Mouse (Mus musculus) lung, embryonic 16.5 days (tissue): ENCODE data around the gene Hcrtr1. TPM values are rescaled to one million over a fixed set of nuclear protein-coding genes. Genes with fewer than 3 reads are reported as not detected.

Source experiments
- ATAC-seq: fragments of 200-750 bp; cut with Nextera tagmentation; 2 replicates; pipeline ENCODE4 v1.8.0; 2017; ENCODE audit warnings: low read depth, mild to moderate bottlenecking, moderate library complexity
- H3K27ac ChIP-seq: fragments of 300-500 bp; sonication (generic); 2 replicates; pipeline ENCODE4 v1.5.1; 2014; ENCODE audit warnings: mild to moderate bottlenecking, control low read depth, low read length
- H3K27me3 ChIP-seq: fragments of 300-500 bp; sonication (generic); 2 replicates; pipeline ENCODE4 v1.6.1; 2014; ENCODE audit warnings: low read depth, low read length, mixed read lengths; ENCODE audit not compliant: control insufficient read depth, insufficient read depth
- H3K36me3 ChIP-seq: fragments of 300-500 bp; sonication (generic); 2 replicates; pipeline ENCODE4 v1.6.1; 2014; ENCODE audit warnings: low read length; ENCODE audit not compliant: control insufficient read depth, insufficient read depth
- H3K4me1 ChIP-seq: fragments of 300-500 bp; sonication (generic); replicated peaks from 2 replicates; pipeline ENCODE4 v1.6.1; 2014; ENCODE audit warnings: low read length, mixed read lengths; ENCODE audit not compliant: control insufficient read depth, insufficient read depth
- H3K4me2 ChIP-seq: fragments of 300-500 bp; sonication (generic); 2 replicates; pipeline ENCODE4 v1.6.1; 2014; ENCODE audit warnings: low read depth, low read length, control low read depth
- H3K4me3 ChIP-seq: fragments of 300-500 bp; sonication (generic); 2 replicates; pipeline ENCODE4 v1.5.1; 2014; ENCODE audit warnings: mild to moderate bottlenecking, low read length, control low read depth
- H3K9ac ChIP-seq: fragments of 300-500 bp; sonication (generic); 2 replicates; pipeline ENCODE4 v1.6.1; 2014; ENCODE audit warnings: low read length, control low read depth
- H3K9me3 ChIP-seq: fragments of 300-500 bp; sonication (generic); 2 replicates; pipeline ENCODE4 v1.6.1; 2016; ENCODE audit warnings: low read length; ENCODE audit not compliant: control insufficient read depth
- WGBS: fragments of 180-500 bp; shearing (Covaris S2); extraction: QIAGEN DNeasy Blood & Tissue Kit; methylation state at CpG from one replicate; pipeline ENCODE4 v1.1.7; 2014; 5-methylcytosine and 5-hydroxymethylcytosine counted together
- polyA plus RNA-seq: library from polyadenylated mRNA; unstranded; fragments of >200 nt; fragmentation: Nextera tagmentation; extraction: Ambion mirVana; gene quantifications from 2 replicates; pipeline ENCODE4 v1.2.1, GENCODE M21; 2015

The Hcrtr1 gene
- polyA plus RNA-seq, 1 experiment from 2014 or later, result 0.40 TPM

DNA sequence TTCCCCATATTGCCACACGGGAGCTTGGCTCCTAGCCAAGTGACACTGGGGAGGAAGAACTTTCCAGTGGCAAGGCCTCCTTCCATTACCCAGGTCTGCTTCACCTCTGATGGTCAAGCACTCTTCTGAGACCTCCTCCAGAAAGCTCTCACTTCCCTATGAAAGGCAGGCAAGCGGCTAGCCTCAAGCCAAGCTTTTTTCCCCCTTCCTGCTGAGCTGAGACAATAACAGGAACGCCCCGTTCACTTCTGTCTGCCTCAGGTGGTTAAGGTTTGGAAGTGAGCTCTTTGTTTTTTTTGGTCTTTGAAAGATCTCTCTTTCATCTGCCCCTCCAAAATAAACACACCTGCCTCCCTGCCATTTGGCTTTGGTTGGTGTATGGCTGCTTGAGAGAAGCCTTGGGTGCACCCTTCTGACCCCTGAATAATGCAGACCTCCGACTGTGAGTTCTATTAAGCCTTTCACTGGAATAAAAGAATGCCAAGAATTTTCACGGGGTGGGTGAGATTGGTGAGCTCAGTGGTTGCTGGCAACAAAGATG, 37.0 kb downstream of the Hcrtr1 start, which contains the start of gene Pef1:
TSS of gene Pef1 (plus strand) at position 448 of the 541 bp plus-strand sequence.
- ATAC-seq, result peak; percentile 41
- H3K27ac ChIP-seq, result peak within 1 kb of the TSS; percentile 71
- WGBS, result 8% methylated on average over 6 of the region's 6 CpGs

DNA sequence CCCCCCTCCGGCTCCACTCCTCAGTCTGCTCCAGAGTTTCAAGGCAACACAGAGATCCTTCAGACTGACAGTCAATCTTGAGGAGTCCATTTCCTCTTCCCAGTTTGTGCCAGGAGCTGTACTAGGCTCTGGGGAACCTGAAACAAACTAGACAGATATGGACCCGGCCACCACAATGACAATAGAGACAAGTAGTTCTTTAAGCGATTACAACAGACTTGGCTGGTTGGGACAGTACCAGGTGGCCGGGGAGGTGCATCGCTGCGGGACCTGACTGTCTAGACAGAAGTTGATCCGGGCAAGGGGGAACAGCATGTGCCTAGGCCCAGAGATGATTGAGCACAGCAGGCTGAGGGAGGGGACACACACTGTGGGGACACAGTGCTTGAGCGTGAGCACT, 38.0 kb downstream of the Hcrtr1 start:
- WGBS, result 31% methylated on average over 8 of the region's 8 CpGs
- Histone ChIP-seq H3K9ac (no peak overlapping the region; the same call in 1 of the 2 replicates), H3K27me3 (no peaks in the 10 kb centered on the region), H3K4me3 (no peak overlapping the region), H3K27ac (no peak overlapping the region; the same call in 1 of the 2 replicates), H3K36me3 (no peaks in the 10 kb centered on the region), H3K9me3 (no peaks in the 10 kb centered on the region), H3K4me1 (peaks cover 30% of the 10 kb centered on the region), H3K4me2 (no peak overlapping the region)
- ATAC-seq, result 0 out of 2 replicates have a peak, but pooled peaks have one; percentile 36

More for the DNA sequence above, 37.0 kb downstream of the Hcrtr1 start, which contains the start of gene Pef1:
- H3K27me3 ChIP-seq, result no peaks in the 10 kb centered on the region
- peaks cover 30% of the 10 kb centered on the region for H3K4me1 ChIP-seq
- no peaks in the 10 kb centered on the region for H3K36me3 ChIP-seq
- H3K9me3 ChIP-seq, result no peaks in the 10 kb centered on the region
- no peak within 1 kb of the TSS; the same call in 1 of the 2 replicates for H3K4me2 ChIP-seq
- H3K4me3 ChIP-seq, result no peak within 1 kb of the TSS
- no peak within 1 kb of the TSS for H3K9ac ChIP-seq

DNA sequence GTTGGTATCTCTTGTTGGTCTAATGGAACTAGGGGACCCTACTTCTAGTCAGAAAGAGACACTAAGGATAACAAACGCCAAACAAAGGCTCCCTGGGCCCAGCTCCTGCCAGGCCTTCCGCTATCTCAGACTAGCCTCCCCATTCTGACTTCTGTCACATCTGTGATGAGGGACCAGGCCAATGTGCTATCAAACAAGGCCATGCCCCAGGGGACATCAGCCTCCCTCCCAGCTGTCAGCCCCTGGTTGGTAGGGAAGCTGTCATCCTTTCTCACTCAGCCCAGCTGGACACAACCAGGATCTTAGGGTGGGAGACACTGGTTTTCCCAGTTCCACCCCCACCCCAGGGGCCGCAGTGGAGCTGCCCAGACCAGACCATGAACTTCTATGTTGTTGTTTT, 44.0 kb downstream of the Hcrtr1 start:
- no peak for ATAC-seq
- 51% methylated on average over 3 of the region's 3 CpGs for WGBS
- Histone ChIP-seq H3K4me2 (no peak overlapping the region), H3K9ac (no peak overlapping the region), H3K27ac (no peak overlapping the region), H3K9me3 (no peaks in the 10 kb centered on the region), H3K36me3 (no peaks in the 10 kb centered on the region; the same call in 1 of the 2 replicates), H3K4me1 (peaks cover 5% of the 10 kb centered on the region), H3K4me3 (no peak overlapping the region), H3K27me3 (no peaks in the 10 kb centered on the region)

DNA sequence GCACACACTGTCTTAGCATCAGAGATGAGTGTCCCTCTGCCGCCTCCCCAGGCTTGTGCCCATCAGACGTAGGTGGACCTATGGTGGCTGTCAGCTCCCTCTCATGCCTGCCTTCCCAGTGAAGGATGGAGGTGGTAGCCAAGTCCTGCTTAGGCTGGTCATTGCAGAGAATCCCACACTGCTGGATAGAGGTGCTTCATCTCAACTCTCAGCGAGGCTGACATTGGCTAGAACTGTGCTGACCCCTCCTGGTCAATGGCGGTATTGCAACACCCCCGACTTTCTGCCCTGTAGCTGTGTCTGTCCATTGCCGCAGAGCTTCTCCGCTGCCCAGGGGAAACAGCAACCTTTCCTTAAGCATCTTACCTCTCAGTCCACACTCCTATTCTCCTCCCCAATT, 51.9 kb downstream of the Hcrtr1 start:
- Histone ChIP-seq H3K27me3 (no peaks in the 10 kb centered on the region), H3K4me1 (no peaks in the 10 kb centered on the region), H3K9ac (no peak overlapping the region), H3K4me2 (no peak overlapping the region), H3K9me3 (no peaks in the 10 kb centered on the region), H3K4me3 (no peak overlapping the region), H3K27ac (no peak overlapping the region), H3K36me3 (no peaks in the 10 kb centered on the region)
- ATAC-seq, result peak; percentile 56
- WGBS, result 16% methylated on average over 7 of the region's 7 CpGs

DNA sequence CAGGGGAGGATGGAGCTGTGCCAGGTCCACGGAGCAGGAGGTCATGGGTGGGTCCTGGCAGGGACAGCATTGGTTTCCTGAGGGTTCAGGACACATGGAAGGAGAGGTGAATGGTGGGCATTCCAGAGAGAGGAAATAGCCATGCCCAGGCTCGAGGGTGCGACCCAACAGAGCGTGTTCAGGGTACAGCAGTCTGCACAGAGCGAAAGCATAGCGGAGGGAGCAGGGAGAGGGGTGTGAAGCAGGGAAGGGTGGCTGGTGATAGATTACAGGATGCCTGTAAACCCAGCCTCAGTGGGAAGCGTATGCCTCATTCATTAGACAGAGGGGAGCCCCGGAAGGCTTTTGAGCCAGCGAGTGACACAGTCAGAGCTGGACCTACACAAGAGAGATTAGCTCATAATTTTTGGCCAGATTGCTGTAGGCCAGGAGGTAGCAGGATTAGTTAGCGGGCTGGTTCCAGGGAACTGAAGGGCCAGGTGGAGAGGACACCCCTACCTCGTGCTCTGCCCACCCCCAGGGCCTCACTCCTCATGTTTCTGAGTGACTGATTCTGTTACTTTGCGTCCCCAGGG, 53.8 kb downstream of the Hcrtr1 start:
- Histone ChIP-seq H3K36me3 (no peaks in the 10 kb centered on the region), H3K4me2 (no peak overlapping the region), H3K27ac (no peak overlapping the region), H3K9ac (no peak overlapping the region), H3K4me1 (0 out of 2 replicates have a peak, but pooled peaks cover 2% of the 10 kb centered on the region), H3K27me3 (no peaks in the 10 kb centered on the region), H3K4me3 (no peak overlapping the region), H3K9me3 (no peaks in the 10 kb centered on the region)
- no peak for ATAC-seq
- WGBS, result 52% methylated on average over 12 of the region's 12 CpGs

DNA sequence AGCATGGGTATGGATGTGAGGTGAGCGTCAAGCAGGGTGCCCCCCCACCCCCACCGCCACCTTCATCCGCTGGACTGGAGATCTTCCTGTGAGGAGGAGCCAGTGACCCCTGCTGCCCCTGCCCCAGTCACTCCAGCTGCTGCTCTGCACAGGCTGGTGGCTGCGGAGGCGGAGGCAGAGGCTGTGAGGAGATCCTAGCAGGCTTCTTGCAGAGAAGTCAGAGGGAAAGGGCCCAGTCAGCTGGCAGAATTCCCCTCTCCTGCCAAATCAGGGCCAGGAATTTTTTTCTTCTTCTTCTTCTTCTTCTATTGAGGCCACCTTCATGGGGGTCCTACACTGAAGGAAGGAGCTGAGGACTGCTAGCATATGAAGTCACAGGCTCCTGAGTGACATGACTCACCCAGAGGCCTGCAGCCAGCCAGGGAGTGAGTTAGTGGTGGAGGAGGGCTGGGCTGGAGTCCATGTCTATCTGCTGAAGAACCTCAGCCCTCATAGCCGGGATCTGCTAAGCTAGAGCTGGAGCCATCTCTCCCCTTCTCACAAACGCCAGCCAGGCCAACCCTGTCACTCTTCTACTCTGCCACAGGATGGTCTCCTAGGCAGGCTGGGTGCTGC, 54.7 kb downstream of the Hcrtr1 start:
- Histone ChIP-seq H3K9me3 (no peaks in the 10 kb centered on the region), H3K27ac (no peak overlapping the region), H3K4me2 (no peak overlapping the region), H3K36me3 (no peaks in the 10 kb centered on the region), H3K9ac (no peak overlapping the region), H3K4me1 (0 out of 2 replicates have a peak, but pooled peaks cover 2% of the 10 kb centered on the region), H3K4me3 (no peak overlapping the region), H3K27me3 (no peaks in the 10 kb centered on the region)
- ATAC-seq, result no peak
- 55% methylated on average over 7 of the region's 7 CpGs for WGBS

DNA sequence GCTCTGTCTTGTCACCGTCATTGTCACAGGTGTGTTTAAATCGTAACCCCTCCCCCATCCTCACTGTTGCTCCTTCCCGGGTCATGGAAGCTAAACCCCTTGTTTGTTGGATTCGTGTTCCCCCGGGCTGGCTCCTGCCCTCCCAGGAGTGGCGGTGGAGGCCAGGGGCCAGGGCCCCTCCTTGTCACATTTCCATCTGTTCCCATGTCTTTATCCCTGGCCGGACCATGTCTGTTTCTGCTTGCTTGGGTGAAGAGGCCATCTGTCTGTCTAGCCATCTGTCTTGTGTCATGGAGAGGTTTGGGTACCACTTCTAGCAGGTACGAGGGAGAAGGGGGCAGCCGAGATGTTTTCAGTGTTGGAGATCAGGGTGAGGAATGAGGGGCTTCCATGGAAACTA, 56.9 kb downstream of the Hcrtr1 start:
- H3K4me1 ChIP-seq, result 0 out of 2 replicates have a peak, but pooled peaks cover 2% of the 10 kb centered on the region
- H3K36me3 ChIP-seq, result no peaks in the 10 kb centered on the region
- H3K27ac ChIP-seq, result no peak overlapping the region
- no peaks in the 10 kb centered on the region for H3K9me3 ChIP-seq
- no peak overlapping the region for H3K4me3 ChIP-seq
- no peaks in the 10 kb centered on the region; the same call in 1 of the 2 replicates for H3K27me3 ChIP-seq
- WGBS, result 39% methylated on average over 9 of the region's 9 CpGs
- no peak for ATAC-seq
- H3K9ac ChIP-seq, result no peak overlapping the region
- no peak overlapping the region for H3K4me2 ChIP-seq

DNA sequence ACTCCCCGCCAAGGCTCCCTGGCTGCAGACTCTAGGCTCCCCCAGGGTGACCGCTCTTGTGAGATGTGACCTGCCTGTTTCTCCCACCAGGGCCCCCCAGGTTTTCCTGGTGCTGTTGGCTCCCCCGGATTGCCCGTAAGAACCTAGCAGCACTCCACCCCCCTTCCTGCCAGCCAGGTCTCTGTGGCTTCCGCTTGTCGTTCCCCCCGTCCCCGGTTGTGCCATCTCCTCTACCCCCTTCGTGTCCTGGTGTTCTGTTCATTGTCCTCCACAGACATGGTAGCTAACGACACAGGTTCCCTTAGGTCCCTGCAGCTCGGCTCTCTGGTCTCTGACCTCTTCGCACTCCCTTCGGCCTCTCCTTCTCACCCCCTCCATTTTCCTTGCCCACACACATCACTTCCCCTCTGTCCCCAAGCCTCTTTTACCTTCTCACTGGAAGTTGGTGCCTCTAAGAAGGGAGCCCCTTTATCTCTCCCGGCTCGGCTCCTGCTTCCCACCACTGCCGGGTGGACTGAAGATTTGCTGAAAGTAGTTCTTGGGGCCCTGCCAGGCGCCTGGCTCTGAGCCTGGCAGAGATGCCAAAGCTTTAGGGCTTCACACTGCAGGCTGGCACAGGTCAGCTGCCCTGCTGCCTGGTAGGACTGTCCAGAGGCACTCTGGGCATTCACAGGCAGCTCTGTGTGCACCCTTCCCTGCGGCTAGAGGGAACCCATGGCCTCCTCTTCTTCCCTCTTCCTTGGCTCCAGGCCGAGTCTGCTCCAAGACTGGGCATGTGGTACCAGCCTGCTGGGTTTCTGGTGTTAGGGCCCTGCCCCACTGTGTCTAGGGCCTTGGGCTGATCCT, 57.6 kb downstream of the Hcrtr1 start:
- H3K9ac ChIP-seq, result no peak overlapping the region
- H3K27ac ChIP-seq, result no peak overlapping the region
- 66% methylated on average over 19 of the region's 19 CpGs for WGBS
- H3K4me3 ChIP-seq, result no peak overlapping the region
- H3K4me2 ChIP-seq, result no peak overlapping the region
- 0 out of 2 replicates have a peak, but pooled peaks cover 2% of the 10 kb centered on the region for H3K4me1 ChIP-seq
- no peaks in the 10 kb centered on the region for H3K9me3 ChIP-seq
- H3K36me3 ChIP-seq, result no peaks in the 10 kb centered on the region
- no peak for ATAC-seq
- no peaks in the 10 kb centered on the region; the same call in 1 of the 2 replicates for H3K27me3 ChIP-seq
